Mouse (Mus musculus) lung, postnatal 4 days (tissue): ENCODE data around the gene Btd.
"Not testable (repeated sequence)": the region's sequence is repeated elsewhere in the genome, so short reads cannot be mapped to it uniquely, and the experiment has no call there.

Source experiments
- DNase-seq, 2 experiments: peaks; one replicate each; pipeline ENCODE4 v3.0.0; 2021

Gene Btd

DNA sequence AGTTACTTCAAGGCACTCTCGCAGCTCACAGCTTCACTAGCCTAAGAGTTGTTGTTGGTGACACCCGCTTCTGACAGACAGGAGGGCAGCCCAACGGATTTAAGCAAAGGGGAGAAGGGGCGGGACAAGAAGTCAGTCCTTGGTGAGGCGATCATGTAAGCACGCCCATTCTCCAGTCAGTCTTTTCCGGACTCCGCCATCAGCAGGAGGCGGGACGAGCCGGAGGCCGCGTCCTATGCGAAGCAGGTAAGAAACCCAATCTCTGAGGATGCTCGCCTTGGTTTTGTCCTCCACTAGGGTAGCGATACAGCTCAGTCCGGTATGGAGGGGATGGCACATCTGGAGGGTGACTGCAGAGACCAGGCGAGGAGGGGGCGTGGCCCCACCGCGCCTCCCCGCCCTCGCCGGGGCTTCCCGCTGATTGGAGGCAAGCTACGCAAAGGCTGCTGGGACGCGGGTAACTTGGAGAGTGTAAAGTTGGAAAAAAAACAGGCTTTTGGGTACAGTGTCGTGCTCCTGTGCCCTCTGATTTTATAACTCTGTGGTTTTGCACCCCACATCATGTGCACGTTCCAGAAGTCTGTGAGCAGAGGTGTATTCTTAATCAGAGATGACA is at the start of gene Btd, which contains the start of gene Hacl1:
Btd (plus strand) TSS at position 139 of the 616 bp plus-strand sequence.
Hacl1 (minus strand) TSS at position 397 of the 616 bp plus-strand sequence.
- DNase-seq = peak; percentile 90 to 91

- no peak for DNase-seq
Measured at GRCm38 (mm10) chr14:31591243-31591642, 49.6 kb upstream of the Btd start, which contains the start of gene Colq. Colq (minus strand) TSS chr14:31591343.

DNA sequence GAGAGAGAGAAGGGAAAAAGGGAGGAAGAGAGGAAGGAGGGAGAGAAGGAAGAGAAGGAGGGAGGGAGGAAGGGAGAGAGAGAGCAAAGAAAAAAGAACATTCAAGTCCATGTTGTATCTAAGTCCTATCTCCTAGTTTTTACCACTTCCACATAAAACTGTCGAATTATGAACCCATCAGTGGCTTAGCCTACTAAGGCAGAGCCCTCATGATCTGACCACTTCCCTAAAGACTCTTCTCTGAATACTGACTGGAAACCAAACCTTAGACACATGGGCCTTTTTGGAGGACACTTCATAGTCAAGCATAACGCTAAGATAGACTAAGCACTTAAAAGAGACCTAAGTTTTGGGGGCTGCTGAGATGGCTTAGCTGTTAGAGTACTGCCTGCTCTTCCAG is 47.8 kb upstream of the Btd start:
- no peak for DNase-seq

GRCm38 (mm10) chr14:31594693-31595092 is 46.1 kb upstream of the Btd start:
- no peak for DNase-seq

DNA sequence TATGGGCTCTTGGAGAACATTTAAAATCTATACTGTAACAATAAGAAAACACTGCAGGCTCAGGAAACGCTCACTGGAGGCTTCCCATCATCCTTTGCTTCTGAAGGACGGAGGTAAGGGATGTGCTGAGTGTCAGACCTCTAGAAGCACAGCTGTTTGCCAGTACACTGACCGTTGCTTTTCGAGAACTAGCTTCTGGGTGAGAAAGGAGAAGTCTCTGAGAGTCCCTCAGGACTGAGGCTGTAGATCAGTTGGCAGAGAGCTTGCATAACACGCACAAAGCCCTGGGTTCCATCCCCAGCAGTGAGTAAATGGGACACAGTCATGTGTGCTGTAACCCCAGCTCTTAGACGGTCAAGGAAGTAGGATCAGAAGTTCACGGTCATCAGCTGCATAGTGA is 44.4 kb upstream of the Btd start:
- DNase-seq = no peak

DNA sequence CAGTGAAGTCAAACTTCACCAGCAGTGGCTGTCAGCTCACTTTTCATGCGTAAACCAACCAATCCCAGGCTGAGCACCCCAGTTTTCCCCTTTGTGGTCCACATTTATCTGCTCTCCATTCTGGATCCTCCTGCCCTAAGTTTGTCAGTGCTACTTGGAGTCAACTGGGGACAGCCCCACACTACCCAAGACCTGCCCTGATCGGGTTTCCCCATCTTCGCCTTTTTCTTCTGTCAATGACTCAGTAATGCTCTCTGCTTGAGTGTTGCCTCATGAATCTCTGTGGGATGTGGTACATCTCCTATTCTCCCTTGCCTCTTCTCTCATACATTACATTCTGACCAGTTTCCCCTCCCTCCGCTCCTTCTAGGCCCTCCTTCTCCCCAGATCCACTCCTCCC is 43.4 kb upstream of the Btd start:
- no peak for DNase-seq

- DNase-seq = no peak
Measured at GRCm38 (mm10) chr14:31601908-31602615, 38.8 kb upstream of the Btd start.

GRCm38 (mm10) chr14:31602616-31602979 is 38.2 kb upstream of the Btd start:
- DNase-seq = not testable (repeated sequence)

DNA sequence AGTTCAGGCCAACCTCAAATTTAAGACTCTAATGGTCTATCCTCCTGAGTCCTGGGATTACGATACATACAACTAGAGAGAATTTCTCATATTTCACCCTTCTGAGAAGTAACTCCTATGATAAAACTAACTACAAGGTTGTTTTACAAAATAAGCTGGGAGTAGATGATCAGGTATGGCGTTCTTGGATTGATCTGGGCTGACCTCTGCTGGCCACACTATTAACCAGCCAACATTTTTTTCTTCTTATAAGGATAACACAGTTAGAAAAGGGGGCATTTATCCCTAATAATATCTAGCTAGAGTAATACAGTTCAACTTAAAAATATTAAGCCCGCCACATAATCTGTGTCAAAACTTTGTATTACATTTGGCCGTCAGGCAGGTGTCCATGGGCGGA is 35.9 kb upstream of the Btd start:
- peak in 1 of 2 experiments; percentile 26 for DNase-seq

- no peak for DNase-seq
Measured at GRCm38 (mm10) chr14:31605514-31605913, 35.3 kb upstream of the Btd start.

DNA sequence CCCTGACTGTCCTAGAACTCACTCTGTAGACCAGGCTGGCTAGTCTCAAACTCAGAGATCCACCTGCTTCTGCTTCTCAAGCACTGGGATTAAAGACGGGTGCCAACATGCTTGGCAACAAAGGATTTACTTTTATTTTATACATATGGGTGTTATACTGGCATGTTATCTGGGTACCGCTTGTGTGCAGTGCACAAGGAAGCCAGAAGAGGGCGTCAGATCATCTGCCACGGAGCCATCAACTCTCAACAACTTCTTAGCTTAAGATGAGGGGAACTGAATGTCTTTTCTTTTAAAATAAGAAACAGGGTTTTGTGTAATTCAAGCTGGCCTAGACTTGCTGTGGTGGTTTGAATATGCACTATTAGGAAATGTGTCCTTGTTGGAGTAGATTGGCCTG is 28.8 kb upstream of the Btd start:
- no peak for DNase-seq

DNA sequence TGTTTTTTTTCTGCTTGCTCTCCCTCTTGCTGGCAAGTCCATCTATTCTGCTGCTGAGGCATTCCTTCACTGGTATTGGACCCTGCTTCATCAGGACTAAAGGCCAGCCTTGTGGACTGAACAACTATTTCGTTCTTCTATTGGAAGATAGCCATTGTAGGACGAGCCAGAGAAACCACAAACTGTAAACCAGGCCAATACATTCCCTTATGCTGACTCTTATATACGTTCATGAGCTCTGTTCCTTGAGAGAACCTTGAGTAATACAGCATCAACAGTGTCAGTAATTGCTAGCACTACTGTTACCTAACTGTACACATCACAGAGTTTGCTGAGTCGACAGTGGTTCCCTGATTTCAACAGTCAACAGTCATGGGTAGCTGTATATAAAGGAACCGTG is 27.2 kb upstream of the Btd start:
- no peak for DNase-seq

- no peak for DNase-seq
Measured at GRCm38 (mm10) chr14:31617204-31617603, 23.6 kb upstream of the Btd start.

DNA sequence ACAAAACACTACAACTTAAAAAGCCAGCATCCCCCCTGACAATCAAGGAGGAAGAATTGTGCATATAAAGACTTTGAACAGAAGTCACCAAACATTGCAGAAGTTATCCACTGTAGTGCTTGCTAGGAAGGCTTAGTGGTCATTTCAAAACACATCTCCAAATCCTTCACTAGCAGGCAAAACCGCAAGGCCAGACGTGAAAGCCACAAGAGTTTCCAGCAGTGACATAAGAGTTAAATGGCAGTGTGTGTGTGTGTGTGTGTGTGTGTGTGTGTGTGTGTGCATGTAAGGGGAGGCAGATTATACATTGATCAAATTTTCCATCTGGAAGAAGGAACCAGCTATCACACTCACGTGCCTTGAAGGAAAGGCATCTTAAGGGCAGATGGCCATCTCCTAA is 22.8 kb upstream of the Btd start:
- no peak for DNase-seq

DNA sequence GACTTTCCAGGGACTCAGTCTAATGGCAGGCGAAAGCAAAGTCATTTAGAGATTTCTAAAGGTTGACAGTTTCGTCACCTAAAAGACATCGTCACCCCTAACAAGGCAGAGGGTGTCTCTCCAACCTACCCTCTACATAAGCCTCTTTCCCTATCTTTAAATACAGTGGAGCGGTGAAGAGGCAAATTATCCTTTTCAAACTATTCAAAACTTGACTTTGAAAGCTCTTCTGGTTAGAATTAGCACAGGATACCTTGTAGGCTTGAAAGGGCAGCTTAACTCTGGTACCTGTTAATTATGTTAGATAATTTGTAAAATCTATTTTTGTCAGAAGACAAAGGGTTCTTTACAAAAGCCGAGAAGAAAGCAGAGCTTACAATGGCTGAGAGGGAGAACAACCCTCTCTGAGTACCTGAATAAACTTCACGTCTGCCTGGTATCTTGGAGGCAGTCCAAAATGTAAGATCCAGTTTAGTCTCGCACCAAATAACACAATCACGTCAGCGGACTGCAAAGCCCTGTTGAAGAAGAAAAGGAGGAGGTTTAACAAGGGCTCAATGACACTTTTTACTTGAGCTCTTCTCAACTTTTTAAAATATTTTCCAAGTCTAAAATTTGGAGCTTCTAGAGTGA is 20.1 kb upstream of the Btd start:
- no peak for DNase-seq

- DNase-seq = no peak
Measured at GRCm38 (mm10) chr14:31622748-31623147, 18.1 kb upstream of the Btd start.

GRCm38 (mm10) chr14:31630677-31631076 is 10.2 kb upstream of the Btd start:
- DNase-seq = no peak

DNA sequence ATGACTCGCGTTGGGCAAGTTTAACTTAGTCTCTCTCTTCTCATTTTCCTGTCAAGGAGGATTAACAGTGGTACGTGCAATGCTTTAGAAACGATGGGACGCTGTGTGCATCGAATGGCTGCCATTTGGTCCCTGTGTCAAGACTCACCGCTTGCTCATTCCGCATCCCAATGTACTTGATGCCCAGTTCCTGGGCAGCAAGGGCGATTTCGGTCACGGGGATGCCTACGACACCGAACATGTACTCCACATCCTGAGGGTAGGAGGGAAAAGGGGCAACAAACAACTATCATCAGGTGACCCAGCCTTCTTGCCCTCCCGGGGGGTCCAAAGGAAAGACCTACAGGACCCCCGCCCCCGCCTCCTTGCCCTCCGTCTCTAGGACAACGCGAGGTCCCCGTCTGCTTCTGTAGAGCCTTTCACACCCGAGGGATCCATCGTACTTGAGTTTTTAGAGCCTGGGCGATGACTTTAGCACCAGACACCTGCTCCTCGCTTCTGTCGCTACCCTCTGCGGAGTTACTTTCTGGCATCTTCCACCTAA is 410 bp upstream of the Btd start, which contains the start of gene Gm49387:
Gm49387 (minus strand) TSS at position 533 of the 544 bp plus-strand sequence.
- DNase-seq = no peak

- DNase-seq = no peak
Measured at GRCm38 (mm10) chr14:31641506-31642155, 803 bp downstream of the Btd start.

- no peak for DNase-seq
Measured at GRCm38 (mm10) chr14:31644183-31644830, 3.5 kb downstream of the Btd start.

DNA sequence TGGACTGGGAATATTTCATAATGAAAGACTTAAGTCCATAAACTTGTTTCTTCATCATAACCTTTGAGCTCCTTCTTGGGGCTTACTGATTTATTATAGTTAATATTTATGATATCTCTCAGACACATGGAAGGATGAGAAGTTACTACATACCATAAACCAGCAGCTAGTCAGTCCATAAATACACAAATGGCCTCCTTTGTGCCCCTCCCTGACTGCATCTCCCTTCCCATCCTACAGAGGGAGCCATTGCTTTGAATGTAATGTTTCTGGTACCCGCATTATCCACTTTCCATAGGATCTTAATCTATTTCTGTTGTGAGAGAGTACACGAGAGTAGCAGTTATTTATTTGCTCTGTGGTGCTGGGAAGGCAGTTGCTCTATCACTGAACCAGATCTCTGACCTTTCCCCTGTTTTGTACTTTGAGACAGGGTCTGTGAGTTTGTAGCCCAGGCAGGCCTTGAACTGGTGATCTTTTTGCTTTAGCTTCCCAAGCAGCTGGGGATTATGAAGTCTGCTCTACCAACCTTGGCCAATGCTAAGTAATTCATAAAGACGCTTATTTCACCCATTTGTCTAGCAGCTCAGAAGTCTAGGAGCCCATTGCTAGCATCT is 4.2 kb downstream of the Btd start:
- DNase-seq = no peak

DNA sequence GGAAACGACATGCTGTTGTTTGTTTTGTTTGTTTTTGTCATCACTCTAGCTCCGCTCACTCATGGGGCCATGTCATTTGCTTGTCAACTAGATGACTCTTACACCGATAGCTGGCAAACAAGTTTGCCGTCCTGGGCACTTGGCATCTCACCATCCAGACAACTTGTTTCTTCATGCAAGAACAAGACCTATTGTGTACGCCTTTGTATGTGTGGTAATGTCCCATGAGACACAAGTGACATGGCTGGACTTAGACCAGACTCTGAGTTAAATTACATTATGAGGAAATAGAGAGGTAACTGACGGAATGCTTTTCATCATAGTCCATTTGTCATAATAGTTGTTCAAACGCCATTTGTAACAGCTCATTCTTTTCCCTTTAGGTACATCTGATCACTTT is 5.1 kb downstream of the Btd start:
- DNase-seq = no peak
